Mouse (Mus musculus) lung, postnatal 0 days (tissue): ENCODE measurements around the gene Lmod1.
A peak's percentile ranks its signal among the peaks of the same experiment; 100 is the strongest.

Experiments used
- CTCF ChIP-seq: IDR thresholded peaks from 2 replicates; pipeline ENCODE4 v1.5.1; 2016; ENCODE audit warnings: antibody characterized with exemption, mild to moderate bottlenecking
- EP300 ChIP-seq: IDR thresholded peaks from 2 replicates; pipeline ENCODE4 v1.6.1; 2016; ENCODE audit warnings: antibody characterized with exemption, mild to moderate bottlenecking, control low read depth

GRCm38 (mm10) chr1:135368982-135369381 is 44.4 kb downstream of the Lmod1 start:
- TF ChIP-seq CTCF, result peak; percentile 64
- no peak for TF ChIP-seq EP300
